ENCODE assay signal across 21 mouse cellular contexts in the genomic region with DNA sequence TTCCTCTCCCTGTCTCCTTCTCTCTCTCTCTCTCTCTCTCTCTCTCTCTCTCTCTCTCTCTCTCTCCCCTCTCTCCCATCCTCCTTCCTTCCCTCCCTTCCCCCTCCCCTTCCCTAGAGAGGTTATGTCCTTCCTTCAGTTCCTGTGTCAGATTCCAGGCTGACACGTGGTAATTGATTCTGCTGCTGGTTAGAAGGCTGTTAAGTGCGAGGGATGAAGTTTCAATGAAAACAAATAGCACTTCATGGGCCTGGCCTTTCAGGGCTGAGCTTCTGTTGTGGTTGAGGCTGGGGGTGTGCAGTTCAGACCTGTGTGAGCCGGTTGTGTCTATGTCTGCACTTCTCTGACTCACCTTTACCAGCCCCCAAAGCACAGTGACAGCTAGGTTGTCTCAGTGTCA.
DNase-seq lines count a peak whose midpoint lies in the region; ATAC-seq lines count a peak whose summit lies in the region.
"Had no signal": no experiment of that assay in that cellular context is flagged by ENCODE, and none has a peak within 500 bp of the region (broad histone marks: within the 10 kb centered on the region; RNA-seq: fewer than 3 reads in every experiment).

No protein-coding gene starts in this region.

- no peak overlapping the region for H3K27ac ChIP-seq in kidney, embryonic 15.5 days
- H3K27ac ChIP-seq in neural tube, embryonic 15.5 days (replicated peaks): no peak overlapping the region
- H3K27ac ChIP-seq: layer of hippocampus, adult 2 months had no signal

- H3K27me3 ChIP-seq in kidney, embryonic 15.5 days: peaks cover 44% of the 10 kb centered on the region
- peaks cover 8% of the 10 kb centered on the region for H3K27me3 ChIP-seq in neural tube, embryonic 15.5 days (replicated peaks)

- H3K4me2 ChIP-seq in kidney, embryonic 15.5 days: no peak overlapping the region
- H3K4me2 ChIP-seq in neural tube, embryonic 15.5 days: no peak overlapping the region

- peak; percentile 86 for ATAC-seq in kidney, embryonic 15.5 days (replicated peaks; ENCODE audit: low FRiP score)
- no peak for ATAC-seq in neural tube, embryonic 15.5 days (ENCODE audit: low FRiP score)
- ATAC-seq: forebrain, embryonic 14.5 days; liver, postnatal 0 days had no signal

- no peak for DNase-seq in kidney, postnatal 25 days
- DNase-seq in T-cell, adult 2 months (ENCODE audit: low spot score): peak; percentile 16
- peak; percentile 64 for DNase-seq in embryo, embryonic 11 days
- peak; percentile 69 for DNase-seq in mesoderm, embryonic 11.5 days (ENCODE audit: low read depth, low spot score)
- DNase-seq in liver: no peak
- DNase-seq: adrenal gland, adult 8-10 months; B cell, adult 2 months; cerebellum, adult 9-10 months; gastrocnemius, postnatal 14 days; heart, adult 18-20 months; heart, postnatal 36 days; kidney, adult 18-20 months; liver, postnatal 0 days; lung, postnatal 10 days; spleen, adult 18-20 months; thymus, adult 2 months had no signal

- 5% methylated on average over 3 of the region's 3 CpGs for WGBS in kidney, embryonic 15.5 days
- 18% methylated on average over 3 of the region's 3 CpGs for WGBS in neural tube, embryonic 15.5 days

- H3K4me3 ChIP-seq in kidney, embryonic 15.5 days (replicated peaks): no peak overlapping the region
- H3K4me3 ChIP-seq in neural tube, embryonic 15.5 days (replicated peaks): no peak overlapping the region
- H3K4me3 ChIP-seq: erythroblast, embryonic 14.5 days; layer of hippocampus, adult 2 months had no signal

- peaks cover 16% of the 10 kb centered on the region for H3K4me1 ChIP-seq in kidney, embryonic 15.5 days
- H3K4me1 ChIP-seq in neural tube, embryonic 15.5 days: no peaks in the 10 kb centered on the region

- H3K36me3 ChIP-seq in kidney, embryonic 15.5 days: no peaks in the 10 kb centered on the region
- H3K36me3 ChIP-seq in neural tube, embryonic 15.5 days: no peaks in the 10 kb centered on the region

- H3K9ac ChIP-seq in kidney, embryonic 15.5 days: no peak overlapping the region
- no peak overlapping the region for H3K9ac ChIP-seq in neural tube, embryonic 15.5 days (replicated peaks)
- H3K9ac ChIP-seq: liver, postnatal 0 days had no signal

- no peaks in the 10 kb centered on the region for H3K9me3 ChIP-seq in kidney, embryonic 15.5 days (replicated peaks)
- no peaks in the 10 kb centered on the region for H3K9me3 ChIP-seq in neural tube, embryonic 15.5 days (replicated peaks)

Comparison
In these comparisons a context has a peak if more than half of its experiments do, and no peak if none do; other contexts are left out.
1. DNase-seq: peak in T-cell, adult 2 months (single experiment), embryo, embryonic 11 days (single experiment) and mesoderm, embryonic 11.5 days (single experiment); none in kidney, postnatal 25 days (0 of 2) and liver (single experiment).